Mouse (Mus musculus): ENCODE results near the gene Nufip2. TPM values are rescaled to one million over a fixed set of nuclear protein-coding genes. Genes with fewer than 3 reads are reported as not detected.
"Not testable (repeated sequence)": the region's sequence is repeated elsewhere in the genome, so short reads cannot be mapped to it uniquely, and the experiment has no call there.

Nufip2 gene
- polyA plus RNA-seq, 1 experiment from 2014 or later, result 5.2 TPM

DNA sequence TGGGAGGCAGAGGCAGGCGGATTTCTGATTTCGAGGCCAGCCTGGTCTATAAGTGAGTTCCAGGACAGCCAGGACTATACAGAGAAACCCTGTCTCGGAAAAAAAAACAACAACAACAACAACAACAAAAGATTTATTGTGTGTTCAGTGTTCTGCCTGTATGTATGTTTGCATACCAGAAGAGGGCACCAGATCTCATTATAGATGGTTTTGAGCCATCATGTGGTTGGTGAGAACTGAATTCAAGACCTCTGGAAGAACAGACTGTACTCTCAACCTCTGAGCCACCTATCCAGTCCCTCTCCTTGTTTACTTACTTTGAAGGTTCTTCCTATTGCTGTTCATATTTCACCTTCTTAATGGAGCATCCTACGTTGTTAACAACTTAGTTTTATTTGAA lies 35.4 kb downstream of the Nufip2 start:
- no peak for ATAC-seq (ENCODE audit: insufficient number of reproducible peaks, low FRiP score, low TSS enrichment, low read depth)

DNA sequence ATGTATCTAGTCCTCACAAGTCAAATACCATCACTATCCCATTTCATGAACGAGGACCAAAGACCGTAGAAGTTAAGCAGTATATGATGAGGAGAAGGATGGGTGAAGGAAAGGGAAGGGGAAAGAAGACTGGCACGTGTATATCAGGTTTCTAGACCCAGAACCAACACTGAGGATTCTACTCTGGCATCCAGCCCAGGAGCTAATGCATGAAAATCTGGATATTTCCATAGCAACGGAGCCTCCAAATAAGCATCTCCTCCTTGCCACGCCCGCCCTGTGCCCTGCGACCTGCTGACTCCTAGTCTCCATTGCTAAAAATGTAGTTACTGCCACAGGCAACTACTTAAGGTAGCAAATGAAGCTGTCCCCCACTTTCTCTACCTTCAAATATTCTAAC lies 38.8 kb downstream of the Nufip2 start:
- H3K27ac ChIP-seq, result no peak overlapping the region
- no peaks in the 10 kb centered on the region for H3K27me3 ChIP-seq
- no peak overlapping the region for H3K4me2 ChIP-seq
- no peak overlapping the region for H3K4me3 ChIP-seq
- no peaks in the 10 kb centered on the region for H3K36me3 ChIP-seq
- no peak overlapping the region for H3K9ac ChIP-seq
- no peaks in the 10 kb centered on the region for H3K9me3 ChIP-seq
- H3K4me1 ChIP-seq, result no peaks in the 10 kb centered on the region
- 78% methylated on average over 7 of the region's 7 CpGs for WGBS
- ATAC-seq (ENCODE audit: insufficient number of reproducible peaks, low FRiP score, low TSS enrichment, low read depth), result no peak

More for the DNA sequence above, 35.4 kb downstream of the Nufip2 start:
- no peak overlapping the region for H3K9ac ChIP-seq
- no peaks in the 10 kb centered on the region for H3K9me3 ChIP-seq
- H3K36me3 ChIP-seq, result 0 out of 2 replicates have a peak, but pooled peaks cover 3% of the 10 kb centered on the region
- no peak overlapping the region for H3K27ac ChIP-seq
- no peak overlapping the region for H3K4me3 ChIP-seq
- H3K4me2 ChIP-seq, result no peak overlapping the region
- no peaks in the 10 kb centered on the region for H3K4me1 ChIP-seq
- H3K27me3 ChIP-seq, result no peaks in the 10 kb centered on the region
- 92% methylated on average over 4 of the region's 4 CpGs for WGBS

DNA sequence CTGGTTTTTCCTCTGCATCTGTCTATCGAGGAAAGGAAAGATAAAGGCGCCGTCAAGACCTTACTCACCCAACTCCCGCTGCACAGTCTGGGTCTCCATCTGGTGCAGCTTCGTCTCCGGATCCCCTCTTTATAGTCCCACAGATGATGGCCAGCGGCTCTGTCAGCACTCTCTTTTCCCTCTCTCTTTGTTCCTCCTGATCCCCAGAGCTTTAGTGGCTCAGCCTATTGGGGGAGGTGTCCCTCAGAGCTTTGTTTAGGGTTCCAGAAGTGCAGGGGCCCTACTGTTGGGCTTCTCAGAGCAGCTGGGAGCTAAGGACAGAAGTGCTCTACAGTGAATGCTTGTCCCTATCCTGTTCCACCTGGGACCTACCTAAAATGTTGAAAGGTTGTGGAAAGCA lies 39.2 kb downstream of the Nufip2 start, which contains the start of gene Cryba1:
Cryba1 (minus strand) TSS at position 101 of the 400 bp plus-strand sequence.
- Histone ChIP-seq H3K4me3 (no peak within 1 kb of the TSS), H3K27ac (no peak within 1 kb of the TSS), H3K4me1 (no peaks in the 10 kb centered on the region), H3K4me2 (no peak within 1 kb of the TSS), H3K36me3 (no peaks in the 10 kb centered on the region), H3K27me3 (no peaks in the 10 kb centered on the region), H3K9ac (no peak within 1 kb of the TSS), H3K9me3 (no peaks in the 10 kb centered on the region)
- no peak for ATAC-seq (ENCODE audit: insufficient number of reproducible peaks, low FRiP score, low TSS enrichment, low read depth)
- WGBS, result 57% methylated on average over 7 of the region's 7 CpGs

DNA sequence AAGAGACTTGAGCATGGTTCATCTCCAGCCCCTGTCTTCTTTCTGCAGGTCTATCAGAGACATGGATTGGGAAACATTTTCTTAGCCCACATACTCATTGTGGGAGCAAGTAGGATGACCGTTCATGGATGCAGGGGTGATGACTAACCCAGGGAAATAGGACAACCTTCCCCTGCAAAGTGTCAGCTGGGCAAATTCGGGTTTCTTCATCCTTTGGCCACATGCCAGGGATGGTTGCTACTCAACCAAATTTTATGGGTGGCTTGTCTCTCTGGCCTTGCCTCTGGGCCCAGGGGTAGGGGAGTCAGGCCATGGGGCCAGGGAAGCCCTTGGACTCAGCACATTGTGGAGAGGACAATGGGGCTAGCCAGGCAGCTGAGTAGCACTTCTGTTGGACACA lies 42.6 kb downstream of the Nufip2 start:
- no peaks in the 10 kb centered on the region for H3K36me3 ChIP-seq
- H3K9ac ChIP-seq, result no peak overlapping the region
- 60% methylated on average over 2 of the region's 2 CpGs for WGBS
- H3K27me3 ChIP-seq, result no peaks in the 10 kb centered on the region
- ATAC-seq (ENCODE audit: insufficient number of reproducible peaks, low FRiP score, low TSS enrichment, low read depth), result no peak
- no peaks in the 10 kb centered on the region for H3K4me1 ChIP-seq
- no peak overlapping the region for H3K4me2 ChIP-seq
- no peaks in the 10 kb centered on the region for H3K9me3 ChIP-seq
- H3K4me3 ChIP-seq, result no peak overlapping the region
- H3K27ac ChIP-seq, result no peak overlapping the region

DNA sequence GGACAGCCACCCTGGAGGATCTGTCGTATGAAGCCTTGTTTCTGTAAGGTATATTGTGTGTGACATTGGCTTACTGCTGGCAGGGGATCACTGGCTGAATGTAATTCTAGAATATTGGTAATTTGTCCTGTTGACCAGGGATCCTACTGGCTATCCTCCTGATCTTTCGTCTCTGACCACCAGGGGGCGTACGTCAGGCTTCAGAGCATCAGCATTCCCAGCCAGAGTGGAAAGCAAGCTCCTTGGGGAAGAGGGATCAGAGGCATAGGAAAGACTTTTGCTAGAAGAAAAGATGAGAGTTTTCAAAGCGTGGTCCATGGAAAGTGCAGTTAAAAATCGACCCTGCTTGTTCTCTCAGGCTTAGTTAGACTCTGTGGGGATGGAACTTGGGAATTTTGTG lies 51.3 kb downstream of the Nufip2 start:
- H3K4me1 ChIP-seq, result no peaks in the 10 kb centered on the region
- no peak for ATAC-seq (ENCODE audit: insufficient number of reproducible peaks, low FRiP score, low TSS enrichment, low read depth)
- H3K4me3 ChIP-seq, result no peak overlapping the region
- H3K9me3 ChIP-seq, result no peaks in the 10 kb centered on the region
- no peak overlapping the region for H3K9ac ChIP-seq
- no peaks in the 10 kb centered on the region for H3K36me3 ChIP-seq
- H3K27ac ChIP-seq, result no peak overlapping the region
- WGBS, result under 1% methylated on average over 6 of the region's 6 CpGs
- H3K4me2 ChIP-seq, result no peak overlapping the region
- no peaks in the 10 kb centered on the region for H3K27me3 ChIP-seq

DNA sequence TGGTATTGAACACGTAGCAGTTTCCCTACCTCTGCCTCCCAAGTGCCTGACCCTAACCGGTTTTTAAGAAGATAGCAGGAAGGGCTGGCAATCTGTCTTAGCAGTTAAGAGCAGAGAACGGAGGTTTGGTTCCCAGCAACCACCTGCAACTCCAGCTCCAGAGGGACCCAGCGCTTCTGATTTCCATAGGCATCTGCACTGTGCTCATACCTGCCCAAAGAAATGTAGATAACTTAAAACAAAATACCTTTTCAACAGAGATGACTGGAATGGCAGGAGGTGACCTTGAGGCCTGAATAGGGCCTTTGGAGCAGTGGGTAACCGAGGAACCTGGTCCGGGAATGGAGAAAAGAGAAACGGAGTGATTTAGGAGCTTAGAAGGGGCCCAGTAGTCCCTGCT lies 52.6 kb downstream of the Nufip2 start:
- Histone ChIP-seq H3K4me3 (no peak overlapping the region), H3K27ac (no peak overlapping the region), H3K27me3 (no peaks in the 10 kb centered on the region), H3K4me1 (no peaks in the 10 kb centered on the region), H3K4me2 (no peak overlapping the region), H3K9ac (no peak overlapping the region), H3K36me3 (no peaks in the 10 kb centered on the region), H3K9me3 (no peaks in the 10 kb centered on the region)
- no peak for ATAC-seq (ENCODE audit: insufficient number of reproducible peaks, low FRiP score, low TSS enrichment, low read depth)
- WGBS, result 55% methylated on average over 7 of the region's 7 CpGs

DNA sequence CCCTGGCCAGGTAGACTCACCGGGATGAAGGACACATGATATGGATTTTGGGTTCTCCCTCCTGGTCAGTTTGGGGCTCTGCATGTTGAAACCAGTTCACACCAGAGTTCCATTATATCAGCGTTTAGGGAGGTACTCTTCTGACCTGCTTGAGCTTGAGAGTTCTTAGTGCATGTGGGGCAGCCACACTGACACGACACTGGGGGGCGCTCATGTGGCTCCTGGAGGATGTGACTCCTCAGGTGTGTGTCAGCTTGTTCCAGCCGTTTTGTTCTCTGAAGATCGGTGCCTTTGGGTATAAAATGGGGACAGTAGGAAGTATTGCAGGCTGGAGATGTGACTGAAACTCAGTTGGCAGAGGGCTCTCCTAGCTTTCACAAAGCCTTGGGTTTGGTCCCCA lies 58.0 kb downstream of the Nufip2 start:
- H3K27ac ChIP-seq, result no peak overlapping the region

DNA sequence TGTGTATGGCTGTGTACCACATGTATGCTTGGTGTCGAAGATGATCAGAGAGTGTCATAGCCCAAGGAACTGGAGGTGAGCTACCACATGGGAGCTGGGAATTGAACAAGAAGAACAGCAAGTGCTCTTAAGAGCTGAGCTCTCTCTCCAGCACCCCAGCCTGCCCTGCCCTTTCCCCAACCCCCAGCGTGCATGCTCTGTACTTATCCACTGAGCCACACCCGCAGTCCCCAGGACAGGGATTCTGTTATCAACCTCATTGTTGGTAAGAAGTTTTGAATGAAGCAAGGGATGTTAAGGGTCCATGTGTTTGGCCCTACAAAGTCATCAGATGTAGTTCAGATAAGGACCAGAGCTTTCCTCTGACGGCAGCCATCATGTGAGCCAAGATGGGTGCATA lies 60.7 kb downstream of the Nufip2 start:
- 83% methylated on average over 4 of the region's 4 CpGs for WGBS
- H3K4me3 ChIP-seq, result no peak overlapping the region
- H3K27me3 ChIP-seq, result no peaks in the 10 kb centered on the region
- no peaks in the 10 kb centered on the region for H3K9me3 ChIP-seq
- ATAC-seq (ENCODE audit: insufficient number of reproducible peaks, low FRiP score, low TSS enrichment, low read depth), result no peak
- no peak overlapping the region for H3K4me2 ChIP-seq
- no peaks in the 10 kb centered on the region for H3K4me1 ChIP-seq
- H3K27ac ChIP-seq, result no peak overlapping the region
- no peaks in the 10 kb centered on the region for H3K36me3 ChIP-seq
- no peak overlapping the region for H3K9ac ChIP-seq

More for the DNA sequence above, 58.0 kb downstream of the Nufip2 start:
- no peak for ATAC-seq (ENCODE audit: insufficient number of reproducible peaks, low FRiP score, low TSS enrichment, low read depth)
- no peaks in the 10 kb centered on the region for H3K27me3 ChIP-seq
- H3K4me1 ChIP-seq, result no peaks in the 10 kb centered on the region
- 35% methylated on average over 6 of the region's 6 CpGs for WGBS
- no peak overlapping the region for H3K4me3 ChIP-seq
- H3K9me3 ChIP-seq, result no peaks in the 10 kb centered on the region
- no peak overlapping the region for H3K9ac ChIP-seq
- H3K36me3 ChIP-seq, result no peaks in the 10 kb centered on the region
- H3K4me2 ChIP-seq, result no peak overlapping the region

DNA sequence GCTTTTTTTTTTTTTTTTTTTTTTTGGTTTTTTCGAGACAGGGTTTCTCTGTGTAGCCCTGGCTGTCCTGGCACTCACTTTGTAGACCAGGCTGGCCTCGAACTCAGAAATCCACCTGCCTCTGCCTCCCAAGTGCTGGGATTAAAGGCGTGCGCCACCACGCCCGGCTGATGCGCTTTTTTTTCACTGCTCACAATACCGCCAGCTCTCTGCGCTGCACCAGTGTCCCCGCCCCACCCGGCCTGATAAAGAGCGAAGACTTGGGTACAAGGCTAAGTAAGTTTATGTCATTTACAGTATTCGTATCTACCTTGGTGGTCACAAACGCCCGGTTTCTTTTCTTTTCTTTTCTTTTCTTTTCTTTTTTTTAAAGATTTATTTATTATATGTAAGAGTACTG lies 61.1 kb downstream of the Nufip2 start:
- H3K4me3 ChIP-seq; H3K4me2 ChIP-seq; H3K4me1 ChIP-seq; H3K36me3 ChIP-seq; H3K9me3 ChIP-seq; H3K27ac ChIP-seq; H3K27me3 ChIP-seq; ATAC-seq (ENCODE audit: insufficient number of reproducible peaks, low FRiP score, low TSS enrichment, low read depth); H3K9ac ChIP-seq: not testable (repeated sequence)
- 93% methylated on average over 14 of the region's 15 CpGs for WGBS

DNA sequence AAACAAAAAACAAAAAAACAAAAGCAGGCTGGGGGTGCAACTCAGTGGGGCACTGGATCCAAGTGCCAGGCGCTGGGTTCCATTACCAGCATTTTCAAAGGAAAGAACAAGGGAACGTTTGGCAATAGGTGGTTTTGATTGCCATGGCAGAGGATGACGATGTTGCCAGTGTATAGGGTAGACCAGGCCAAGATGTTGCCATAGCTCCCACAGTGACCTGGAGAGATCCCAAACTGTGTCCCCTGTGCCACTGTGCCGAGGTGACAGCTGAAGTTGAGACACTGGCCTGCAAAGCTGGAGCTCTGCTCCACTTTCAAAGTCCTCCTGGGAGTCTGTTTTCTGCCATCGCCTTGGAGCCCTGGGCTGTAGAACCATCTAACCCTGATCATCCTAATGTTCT lies 63.0 kb downstream of the Nufip2 start:
- H3K4me2 ChIP-seq, result no peak overlapping the region
- no peak for ATAC-seq (ENCODE audit: insufficient number of reproducible peaks, low FRiP score, low TSS enrichment, low read depth)
- H3K9me3 ChIP-seq, result no peaks in the 10 kb centered on the region
- no peak overlapping the region for H3K4me3 ChIP-seq
- no peaks in the 10 kb centered on the region for H3K27me3 ChIP-seq
- H3K27ac ChIP-seq, result no peak overlapping the region
- 84% methylated on average over 5 of the region's 5 CpGs for WGBS
- no peak overlapping the region for H3K9ac ChIP-seq
- H3K36me3 ChIP-seq, result no peaks in the 10 kb centered on the region
- H3K4me1 ChIP-seq, result no peaks in the 10 kb centered on the region

DNA sequence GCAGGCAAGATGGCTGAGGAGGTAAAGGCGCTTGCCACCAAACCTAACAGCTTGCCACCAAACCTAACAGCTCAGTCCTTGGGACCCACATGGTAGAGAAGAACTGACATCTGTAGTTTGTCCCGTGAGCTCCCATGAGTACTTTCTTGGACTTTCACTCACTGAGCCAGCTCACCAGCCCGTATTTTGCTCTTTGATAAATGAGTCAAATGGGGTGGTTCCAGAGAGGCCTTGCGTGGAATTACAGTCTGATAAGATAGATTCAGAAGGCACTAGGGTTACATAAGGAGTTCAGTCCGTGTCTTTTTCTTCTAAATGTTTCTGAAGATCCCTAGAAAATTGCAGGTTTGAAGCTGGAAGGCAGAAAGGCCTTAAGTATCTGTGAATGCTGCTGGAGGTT lies 66.6 kb downstream of the Nufip2 start:
- ATAC-seq (ENCODE audit: insufficient number of reproducible peaks, low FRiP score, low TSS enrichment, low read depth), result no peak
- 74% methylated on average over 5 of the region's 5 CpGs for WGBS
- Histone ChIP-seq H3K4me1 (no peaks in the 10 kb centered on the region), H3K27ac (no peak overlapping the region), H3K4me3 (no peak overlapping the region), H3K36me3 (no peaks in the 10 kb centered on the region), H3K27me3 (no peaks in the 10 kb centered on the region), H3K4me2 (no peak overlapping the region), H3K9me3 (no peaks in the 10 kb centered on the region), H3K9ac (no peak overlapping the region)

DNA sequence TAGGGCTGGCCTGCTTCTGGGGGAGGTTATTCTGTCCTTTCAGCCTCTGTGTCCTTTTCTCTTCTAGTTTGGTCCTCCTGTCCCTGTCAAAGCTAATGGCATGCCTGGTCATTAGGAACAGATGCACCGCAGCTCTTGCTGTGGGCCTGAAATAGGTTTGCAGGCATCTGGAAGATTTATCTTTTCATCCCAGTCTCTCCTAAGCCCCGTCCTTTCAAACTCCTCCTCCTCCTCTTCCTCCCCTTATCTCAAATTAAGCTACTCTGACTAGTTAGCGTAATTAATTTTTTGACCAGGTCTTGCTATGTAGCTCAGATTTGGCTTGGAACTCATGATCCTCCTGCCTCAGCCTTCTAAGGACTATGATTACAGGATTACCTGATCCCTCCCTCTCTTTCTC lies 67.5 kb downstream of the Nufip2 start:
- no peaks in the 10 kb centered on the region for H3K36me3 ChIP-seq
- H3K4me3 ChIP-seq, result no peak overlapping the region
- no peaks in the 10 kb centered on the region for H3K27me3 ChIP-seq
- H3K4me2 ChIP-seq, result no peak overlapping the region
- no peaks in the 10 kb centered on the region for H3K9me3 ChIP-seq
- ATAC-seq (ENCODE audit: insufficient number of reproducible peaks, low FRiP score, low TSS enrichment, low read depth), result no peak
- 67% methylated on average over 3 of the region's 3 CpGs for WGBS
- no peak overlapping the region for H3K9ac ChIP-seq
- H3K4me1 ChIP-seq, result no peaks in the 10 kb centered on the region
- no peak overlapping the region for H3K27ac ChIP-seq

DNA sequence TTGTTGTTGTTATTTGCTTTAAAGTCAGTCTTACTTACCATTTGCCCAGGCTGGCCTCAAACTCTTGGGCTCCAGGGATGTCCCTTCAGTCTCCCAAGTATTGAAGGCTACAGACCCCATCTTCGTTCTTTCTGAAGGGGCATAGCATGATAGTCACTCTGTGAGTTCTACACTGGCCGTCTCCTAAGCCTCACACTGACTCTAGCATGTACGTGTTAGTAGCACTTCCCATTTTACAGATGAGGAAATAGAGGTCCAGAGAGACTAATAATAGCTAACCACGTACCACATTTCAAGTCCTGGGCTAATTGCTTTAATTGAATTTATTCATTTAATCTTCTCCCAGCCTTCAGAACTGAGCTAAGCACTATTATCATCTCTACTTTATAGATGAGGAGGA lies 74.1 kb downstream of the Nufip2 start:
- no peaks in the 10 kb centered on the region for H3K36me3 ChIP-seq
- H3K27ac ChIP-seq, result no peak overlapping the region
- ATAC-seq (ENCODE audit: insufficient number of reproducible peaks, low FRiP score, low TSS enrichment, low read depth), result no peak
- H3K4me3 ChIP-seq, result no peak overlapping the region
- H3K27me3 ChIP-seq, result no peaks in the 10 kb centered on the region
- H3K4me1 ChIP-seq, result peaks cover 12% of the 10 kb centered on the region
- H3K9me3 ChIP-seq, result no peaks in the 10 kb centered on the region
- H3K4me2 ChIP-seq, result no peak overlapping the region
- WGBS, result 79% methylated on average over 4 of the region's 4 CpGs
- no peak overlapping the region for H3K9ac ChIP-seq
